Comparison of ENCODE assay signal across 29 mouse cellular contexts in the genomic region with DNA sequence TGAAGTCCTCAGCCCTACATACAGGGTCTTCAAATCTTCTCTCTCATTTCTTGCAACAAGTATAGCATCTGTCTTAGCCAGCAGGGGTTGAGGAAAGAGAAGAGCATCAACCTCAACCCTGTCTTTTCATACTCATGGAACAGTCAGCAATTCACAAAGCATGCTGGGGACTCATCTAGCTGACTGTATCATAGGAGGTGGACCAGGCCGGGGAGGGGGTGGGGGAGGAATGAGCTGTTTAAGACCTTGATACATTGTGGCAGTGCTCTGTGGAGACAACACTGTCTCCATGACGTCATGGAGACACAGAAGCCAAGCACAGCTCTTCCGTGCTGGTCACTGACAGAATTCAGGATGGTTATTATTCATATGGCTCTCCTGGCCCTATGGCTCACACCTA.
DNase-seq lines count a peak whose midpoint lies in the region; ATAC-seq and TF ChIP-seq lines count a peak whose summit lies in the region.
"Had no signal": no experiment of that assay in that cellular context is flagged by ENCODE, and none has a peak within 500 bp of the region (broad histone marks: within the 10 kb centered on the region; RNA-seq: fewer than 3 reads in every experiment).

No protein-coding gene starts in this region.

- DNase-seq in frontal cortex, postnatal 25 days (ENCODE audit: low spot score in 2 of 2), result no peak
- DNase-seq in layer of hippocampus, adult 2 months (ENCODE audit: low spot score in 2 of 2), result no peak
- no peak for DNase-seq in layer of hippocampus, adult 9-11 months
- peak; percentile 39 for DNase-seq in retina, postnatal 1 day
- DNase-seq in retina, embryonic 14.5 days (ENCODE audit: low spot score), result no peak
- no peak for DNase-seq in ovary, postnatal 10 days (ENCODE audit: low spot score)
- DNase-seq: adrenal gland, postnatal 25 days; cerebellum, adult 18-20 months; cerebellum, postnatal 10 days; gastrocnemius, postnatal 25 days; heart, adult 18-20 months; heart, postnatal 4 days; kidney, adult 11 months; kidney, postnatal 25 days; liver, embryonic 13.5 days; lung, adult 18-20 months; lung, postnatal 4 days; right cerebral cortex, postnatal 4 days; thymus, adult 18-20 months; thymus, postnatal 25 days had no signal

- no peak for TF ChIP-seq CTCF in layer of hippocampus, adult 2 months (conservative IDR thresholded peaks at IDR 0.05)

- 0 out of 2 replicates have a peak, but pooled peaks have one; percentile 8 for ATAC-seq in frontal cortex, adult (ENCODE audit: low TSS enrichment)
- ATAC-seq: lung, postnatal 0 days; midbrain, embryonic 13.5 days had no signal

- H3K4me3 ChIP-seq in layer of hippocampus, adult 2 months, result no peak overlapping the region
- H3K4me3 ChIP-seq: erythroblast, embryonic 14.5 days; heart, embryonic 12.5 days; limb, embryonic 10.5 days; limb, embryonic 15.5 days; liver, embryonic 13.5 days; megakaryocyte, embryonic 14.5 days; midbrain, embryonic 13.5 days had no signal

- H3K27ac ChIP-seq in layer of hippocampus, adult 2 months, result peak overlapping the region; percentile 87
- H3K27ac ChIP-seq: limb, embryonic 10.5 days; limb, embryonic 15.5 days; liver, embryonic 13.5 days; midbrain, embryonic 13.5 days; stomach, postnatal 0 days had no signal
